Mouse (Mus musculus) gastrocnemius, postnatal 10 days (tissue): ENCODE measurements at regions not wholly inside any gene's neighbourhood (a gene's known extent, or its start where the extent isn't known, plus 50 kb on each side); places are given as distances from the start of the nearest gene placed in this dataset.

Experiments
- DNase-seq: peaks from one replicate; pipeline ENCODE4 v3.0.0; 2021; ENCODE audit warnings: mixed read lengths

DNA sequence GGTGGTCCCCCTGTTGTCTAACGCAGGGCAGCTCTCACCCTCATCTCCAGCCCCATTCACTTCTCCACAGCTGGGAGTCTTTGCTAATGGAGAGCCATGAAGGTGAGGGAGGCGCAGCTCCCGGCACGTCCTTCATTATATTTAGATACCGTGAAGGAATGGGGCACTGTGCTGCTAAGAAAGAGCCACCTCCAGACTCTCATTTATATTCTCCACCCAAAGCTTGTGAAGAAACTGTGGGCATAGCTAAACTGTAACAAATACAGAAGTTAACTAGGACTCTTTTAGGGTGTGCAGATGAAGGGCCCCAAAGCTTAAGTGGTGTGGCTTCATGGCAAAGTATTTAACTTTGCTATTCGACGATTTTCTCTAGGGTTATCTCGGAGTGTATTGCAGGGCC lies 136.4 kb downstream of the Ddx11 start:
- no peak for DNase-seq

DNA sequence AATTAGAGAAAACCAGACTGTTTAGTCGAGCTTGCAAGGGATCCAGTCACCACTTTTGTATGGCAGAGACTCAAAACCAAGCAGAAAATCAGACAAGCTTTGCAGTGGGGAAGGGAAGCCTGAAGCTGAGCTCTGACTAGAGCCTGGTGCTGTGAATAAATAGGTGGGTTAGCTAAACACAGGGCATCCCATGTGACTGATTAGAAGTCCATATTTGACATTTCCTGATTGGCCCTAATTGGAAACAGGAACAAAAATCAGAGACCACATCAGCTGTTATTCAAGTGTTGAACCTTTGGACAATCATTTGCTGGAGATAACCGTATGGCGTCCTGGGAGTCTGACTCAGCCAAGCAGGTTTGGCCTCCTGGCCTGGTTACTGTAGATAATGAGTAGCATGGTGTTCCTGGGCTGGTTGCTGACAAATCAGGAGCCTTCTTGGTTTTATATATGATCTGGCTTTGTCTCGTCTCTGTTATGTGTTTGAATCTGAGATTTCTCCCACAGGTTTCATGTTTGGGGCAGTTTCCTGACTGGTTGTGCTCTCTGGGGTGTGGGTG lies 139.4 kb downstream of the Ddx11 start:
- no peak for DNase-seq

- DNase-seq: no peak
Observed at GRCm38 (mm10) chr17:66263405-66263804, 140.1 kb downstream of the Ddx11 start.

DNA sequence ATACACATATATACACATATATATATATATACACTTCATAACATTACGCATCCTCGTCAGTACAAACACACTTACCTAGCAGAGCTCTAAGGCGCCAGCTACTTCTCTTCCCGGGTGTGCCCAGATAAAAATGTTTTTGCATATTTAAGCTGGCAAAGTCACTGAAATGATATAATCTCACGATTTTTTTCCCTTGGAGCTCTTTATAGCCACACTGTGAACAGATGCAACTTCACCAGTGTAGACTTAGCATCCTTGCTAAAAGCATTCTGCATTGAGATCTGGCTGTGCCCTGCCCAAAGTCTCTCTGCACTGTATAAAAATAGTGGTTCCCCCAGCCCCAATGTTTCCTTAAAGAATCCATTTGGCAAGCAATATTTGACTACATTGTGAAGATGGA lies 143.5 kb downstream of the Ddx11 start:
- DNase-seq: no peak

- DNase-seq: no peak
Observed at GRCm38 (mm10) chr17:66267831-66268230, 144.5 kb downstream of the Ddx11 start.

- no peak for DNase-seq
Observed at GRCm38 (mm10) chr17:66269567-66269966, 146.2 kb downstream of the Ddx11 start.

DNA sequence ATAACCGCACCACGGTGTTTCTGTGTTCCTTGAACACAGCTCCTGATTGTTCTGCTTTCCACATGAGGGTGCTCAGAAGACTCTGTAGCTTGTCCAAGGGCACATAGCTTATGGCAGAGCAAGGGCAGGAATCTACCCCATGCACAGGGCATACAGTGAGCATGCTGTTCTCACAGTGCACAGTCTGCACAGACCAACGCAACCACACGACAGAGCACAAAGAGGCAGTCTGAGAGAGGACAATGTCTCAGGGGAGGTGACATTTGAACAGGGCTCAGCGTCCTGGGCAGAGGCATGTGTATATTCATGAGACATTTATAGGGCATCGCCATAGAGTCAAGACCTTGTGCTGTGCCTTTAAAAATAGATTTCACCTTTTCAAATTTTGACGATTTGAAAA lies 148.6 kb downstream of the Ddx11 start:
- no peak for DNase-seq

DNA sequence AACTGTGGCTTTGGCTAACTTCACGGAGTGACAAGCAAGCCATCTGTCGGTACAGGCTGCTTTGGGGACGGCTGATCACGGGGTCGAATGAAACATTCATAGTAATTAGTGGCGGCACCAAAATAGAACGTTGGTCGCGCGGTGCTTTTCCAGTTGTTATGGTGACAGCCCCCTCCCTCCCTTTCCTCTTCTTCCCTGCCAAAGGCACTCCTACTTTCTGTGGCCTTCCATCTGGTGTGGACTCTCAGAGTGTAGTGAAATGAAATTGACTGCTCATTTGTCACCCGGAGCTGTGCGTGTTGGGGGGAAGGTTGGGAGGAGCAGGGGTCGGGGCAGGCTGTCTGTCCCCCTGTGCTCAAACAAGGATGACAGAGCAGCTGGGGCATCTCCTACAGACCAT lies 153.5 kb downstream of the Ddx11 start:
- DNase-seq: no peak

GRCm38 (mm10) chr17:66278037-66278436 lies 154.7 kb downstream of the Ddx11 start:
- DNase-seq: peak; percentile 21

DNA sequence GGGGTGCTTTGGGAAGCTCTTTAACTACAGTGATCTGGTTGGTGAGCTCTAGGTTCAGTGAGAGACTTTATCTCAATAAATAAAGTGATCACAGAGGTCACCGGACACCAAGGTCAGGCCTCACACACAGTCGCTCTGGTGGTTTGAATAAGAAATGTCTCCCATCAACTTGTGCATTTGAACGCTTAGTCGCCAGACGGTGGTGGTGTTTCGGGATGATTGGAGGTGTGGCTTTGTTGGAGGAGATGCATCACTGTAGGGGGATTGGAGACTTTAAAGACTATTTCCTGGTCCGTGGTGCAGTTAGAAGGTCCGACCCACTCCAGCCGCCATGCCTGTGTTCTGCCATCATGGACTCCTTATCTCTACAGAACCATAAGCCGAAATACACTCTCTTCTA lies 162.0 kb downstream of the Ddx11 start:
- no peak for DNase-seq
